Mouse (Mus musculus): ENCODE measurements around the gene Hk2.
"Not testable (repeated sequence)": the region's sequence is repeated elsewhere in the genome, so short reads cannot be mapped to it uniquely, and the experiment has no call there.

Gene Hk2

GRCm38 (mm10) chr6:82737634-82738540 lies 36.4 kb downstream of the Hk2 start:
- DNase-seq = no peak

- DNase-seq = no peak
Measured at GRCm38 (mm10) chr6:82736626-82737600, 37.3 kb downstream of the Hk2 start.

GRCm38 (mm10) chr6:82735347-82735746 lies 38.9 kb downstream of the Hk2 start:
- DNase-seq = peak; percentile 36

GRCm38 (mm10) chr6:82728635-82729034 lies 45.6 kb downstream of the Hk2 start:
- no peak for DNase-seq

- DNase-seq = no peak
Measured at GRCm38 (mm10) chr6:82727206-82727605, 47.0 kb downstream of the Hk2 start.

- DNase-seq = peak; percentile 20
Measured at GRCm38 (mm10) chr6:82723321-82723720, 50.9 kb downstream of the Hk2 start.

- DNase-seq = no peak
Measured at GRCm38 (mm10) chr6:82716126-82716525, 58.1 kb downstream of the Hk2 start.

GRCm38 (mm10) chr6:82715653-82716052 lies 58.6 kb downstream of the Hk2 start:
- DNase-seq = no peak

GRCm38 (mm10) chr6:82715253-82715652 lies 59.0 kb downstream of the Hk2 start:
- DNase-seq = no peak

- DNase-seq = no peak
Measured at GRCm38 (mm10) chr6:82714841-82715240, 59.4 kb downstream of the Hk2 start.

GRCm38 (mm10) chr6:82714243-82714642 lies 60.0 kb downstream of the Hk2 start:
- peak; percentile 78 for DNase-seq

GRCm38 (mm10) chr6:82707742-82708141 lies 66.5 kb downstream of the Hk2 start:
- DNase-seq = no peak

- no peak for DNase-seq
Measured at GRCm38 (mm10) chr6:82707241-82707640, 67.0 kb downstream of the Hk2 start.

- no peak for DNase-seq
Measured at GRCm38 (mm10) chr6:82705221-82705620, 69.0 kb downstream of the Hk2 start, which contains the start of gene Pole4. Gene Pole4, minus strand, starts transcription at chr6:82705365.

GRCm38 (mm10) chr6:82703710-82704109 lies 70.5 kb downstream of the Hk2 start:
- DNase-seq = no peak

- peak; percentile 87 for DNase-seq
Measured at GRCm38 (mm10) chr6:82702593-82703017, 71.6 kb downstream of the Hk2 start.

GRCm38 (mm10) chr6:82701296-82701695 lies 73.0 kb downstream of the Hk2 start:
- DNase-seq = no peak

GRCm38 (mm10) chr6:82699831-82700230 lies 74.4 kb downstream of the Hk2 start:
- DNase-seq = peak; percentile 76

- DNase-seq = no peak
Measured at GRCm38 (mm10) chr6:82696736-82697135, 77.5 kb downstream of the Hk2 start.

- DNase-seq = no peak
Measured at GRCm38 (mm10) chr6:82694668-82695067, 79.6 kb downstream of the Hk2 start.

GRCm38 (mm10) chr6:82689474-82689873 lies 84.8 kb downstream of the Hk2 start:
- DNase-seq = no peak

GRCm38 (mm10) chr6:82688586-82688985 lies 85.7 kb downstream of the Hk2 start:
- not testable (repeated sequence) for DNase-seq

- DNase-seq = no peak
Measured at GRCm38 (mm10) chr6:82684136-82684535, 90.1 kb downstream of the Hk2 start.

Measured in retina, postnatal 1 day (tissue).